29 mouse cellular contexts compared by ENCODE assay signal in genomic region chr10:120884220-120884619, GRCm38 (mm10). TPM values are rescaled to one million over a fixed set of nuclear protein-coding genes. Genes with fewer than 3 reads are reported as not detected.
DNase-seq lines count a peak whose midpoint lies in the region; ATAC-seq and TF ChIP-seq lines count a peak whose summit lies in the region.
"Had no signal": no experiment of that assay in that cellular context is flagged by ENCODE, and none has a peak within 500 bp of the region (broad histone marks: within the 10 kb centered on the region; RNA-seq: fewer than 3 reads in every experiment).

No protein-coding gene starts in this region.

- no peak overlapping the region for H3K9ac ChIP-seq in kidney, postnatal 0 days (ENCODE audit: low read depth, low read length)
- no peak overlapping the region for H3K9ac ChIP-seq in embryonic facial prominence, embryonic 12.5 days
- H3K9ac ChIP-seq: forebrain, embryonic 12.5 days; intestine, embryonic 15.5 days; limb, embryonic 12.5 days; liver, embryonic 15.5 days; lung, embryonic 14.5 days; midbrain, embryonic 13.5 days; neural tube, embryonic 15.5 days; stomach, embryonic 15.5 days had no signal

- H3K36me3 ChIP-seq in heart, embryonic 10.5 days, result peaks cover 19% of the 10 kb centered on the region
- H3K36me3 ChIP-seq in kidney, postnatal 0 days (ENCODE audit: insufficient read depth, low read length), result no peaks in the 10 kb centered on the region
- H3K36me3 ChIP-seq in embryonic facial prominence, embryonic 12.5 days, result no peaks in the 10 kb centered on the region
- H3K36me3 ChIP-seq: forebrain, embryonic 12.5 days; intestine, embryonic 15.5 days; liver, embryonic 15.5 days; midbrain, embryonic 13.5 days; neural tube, embryonic 15.5 days had no signal

- peak; percentile 49 for DNase-seq in adrenal gland, adult 2 months
- no peak for DNase-seq in adrenal gland, adult 8-10 months
- peak; percentile 59 for DNase-seq in heart, embryonic 10.5 days (ENCODE audit: low spot score)
- DNase-seq in heart, adult 8-10 months (ENCODE audit: low spot score), result no peak
- DNase-seq in kidney, postnatal 0 days (ENCODE audit: low spot score), result no peak
- DNase-seq in kidney, adult 11 months, result no peak
- no peak for DNase-seq in frontal cortex, postnatal 36 days (ENCODE audit: low spot score in 2 of 2)
- DNase-seq: cerebellum, adult 11 months; cerebellum, adult 9-10 months; cerebellum, postnatal 36 days; gastrocnemius, postnatal 36 days; kidney, adult 9 months; kidney, postnatal 25 days; lung, embryonic 14.5 days; lung, postnatal 14 days; right cerebral cortex, postnatal 14 days; thymus, adult 18-20 months; thymus, postnatal 25 days had no signal

- H3K9me3 ChIP-seq in heart, embryonic 10.5 days, result no peaks in the 10 kb centered on the region
- H3K9me3 ChIP-seq in kidney, postnatal 0 days (replicated peaks; ENCODE audit: low read length), result no peaks in the 10 kb centered on the region
- H3K9me3 ChIP-seq in embryonic facial prominence, embryonic 12.5 days, result no peaks in the 10 kb centered on the region
- H3K9me3 ChIP-seq: forebrain, embryonic 12.5 days; intestine, embryonic 15.5 days; limb, embryonic 12.5 days; liver, embryonic 15.5 days; midbrain, embryonic 13.5 days; neural tube, embryonic 15.5 days; stomach, embryonic 15.5 days had no signal

- H3K27me3 ChIP-seq in heart, embryonic 10.5 days (ENCODE audit: insufficient read depth, poor library complexity, severe bottlenecking), result no peaks in the 10 kb centered on the region
- no peaks in the 10 kb centered on the region for H3K27me3 ChIP-seq in kidney, postnatal 0 days (ENCODE audit: insufficient read depth, low read length)
- no peaks in the 10 kb centered on the region for H3K27me3 ChIP-seq in embryonic facial prominence, embryonic 12.5 days
- H3K27me3 ChIP-seq: intestine, embryonic 15.5 days; limb, embryonic 12.5 days; midbrain, embryonic 13.5 days; neural tube, embryonic 15.5 days; Patski; stomach, embryonic 15.5 days had no signal

- WGBS in heart, embryonic 10.5 days, result 76% methylated on average over 14 of the region's 14 CpGs
- WGBS in kidney, postnatal 0 days, result 91% methylated on average over 14 of the region's 14 CpGs
- 89% methylated on average over 14 of the region's 14 CpGs for WGBS in embryonic facial prominence, embryonic 12.5 days

- peaks cover 29% of the 10 kb centered on the region for H3K4me1 ChIP-seq in heart, embryonic 10.5 days
- H3K4me1 ChIP-seq in kidney, postnatal 0 days (replicated peaks; ENCODE audit: insufficient read depth, low read length), result 0 out of 2 replicates have a peak, but pooled peaks cover 9% of the 10 kb centered on the region
- H3K4me1 ChIP-seq in embryonic facial prominence, embryonic 12.5 days, result peaks cover 7% of the 10 kb centered on the region

- no peak overlapping the region for H3K4me2 ChIP-seq in kidney, postnatal 0 days (ENCODE audit: low read length)
- no peak overlapping the region for H3K4me2 ChIP-seq in embryonic facial prominence, embryonic 12.5 days (replicated peaks)
- H3K4me2 ChIP-seq: forebrain, embryonic 12.5 days; intestine, embryonic 15.5 days; liver, embryonic 15.5 days; lung, embryonic 14.5 days; stomach, embryonic 15.5 days had no signal

- 0 out of 2 replicates have a peak, but pooled peaks have one; percentile 17 for ATAC-seq in kidney, postnatal 0 days (replicated peaks; ENCODE audit: low FRiP score, low read depth)
- 0 out of 2 replicates have a peak, but pooled peaks have one; percentile 10 for ATAC-seq in embryonic facial prominence, embryonic 12.5 days (ENCODE audit: insufficient number of reproducible peaks, insufficient read depth, low FRiP score, low TSS enrichment)
- ATAC-seq: hindbrain, postnatal 0 days; intestine, embryonic 15.5 days; midbrain, embryonic 13.5 days; Patski had no signal

- no peak for TF ChIP-seq CTCF in kidney, postnatal 0 days (IDR thresholded peaks at IDR 0.05; ENCODE audit: low read depth)

- H3K27ac ChIP-seq in heart, embryonic 10.5 days, result no peak overlapping the region
- no peak overlapping the region for H3K27ac ChIP-seq in kidney, postnatal 0 days
- no peak overlapping the region for H3K27ac ChIP-seq in embryonic facial prominence, embryonic 12.5 days
- H3K27ac ChIP-seq: forebrain, embryonic 12.5 days; hindbrain, postnatal 0 days; intestine, embryonic 15.5 days; limb, embryonic 12.5 days; liver, embryonic 15.5 days; midbrain, embryonic 13.5 days; neural tube, embryonic 15.5 days; stomach, embryonic 15.5 days had no signal

- no peak overlapping the region for H3K4me3 ChIP-seq in heart, embryonic 10.5 days
- H3K4me3 ChIP-seq in kidney, postnatal 0 days (replicated peaks; ENCODE audit: low read depth, low read length), result no peak overlapping the region
- no peak overlapping the region for H3K4me3 ChIP-seq in embryonic facial prominence, embryonic 12.5 days
- H3K4me3 ChIP-seq: erythroblast, embryonic 14.5 days; forebrain, embryonic 12.5 days; intestine, embryonic 15.5 days; limb, embryonic 12.5 days; liver, embryonic 15.5 days; midbrain, embryonic 13.5 days; neural tube, embryonic 15.5 days; stomach, embryonic 15.5 days had no signal

RNA-seq across cellular contexts. Expression of gene Msrb3, which starts 14.7 kb away (rescaled TPM):
- 10 to 100 TPM; 37.9 to 71.3 TPM for total RNA-seq in adrenal gland, adult 2 months (2021)
- polyA plus RNA-seq in adrenal gland, adult 2 months (2012; rRNA removed), result 38.5 and 39.2 TPM in 2 replicates
- total RNA-seq in adrenal gland, adult 8-10 months (2022), result 10 to 100 TPM; 50.2 to 86.6 (median 67.3) TPM
- 15.4 and 20.6 TPM in 2 replicates for polyA plus RNA-seq in heart, embryonic 10.5 days (2016; fragmentation: Nextera tagmentation; extraction: Ambion mirVana)
- total RNA-seq in heart, adult 8-10 months (2022), result 100 to 1,000 TPM in 2 of 4 experiments, 10 to 100 TPM in 2; 84.9 to 110 (median 102) TPM
- polyA plus RNA-seq in kidney, postnatal 0 days (2015; fragmentation: Nextera tagmentation; extraction: Ambion mirVana), result 9.9 and 13.2 TPM in 2 replicates
- 9.2 and 10.3 TPM in 2 replicates for polyA plus RNA-seq in embryonic facial prominence, embryonic 12.5 days (2016; fragmentation: Nextera tagmentation; extraction: Ambion mirVana)
- polyA plus RNA-seq: erythroblast, embryonic 14.5 days had no signal

Comparison
In these comparisons a context has a peak if more than half of its experiments do, and no peak if none do; other contexts are left out.
1. DNase-seq: peak in adrenal gland, adult 2 months (single experiment) and heart, embryonic 10.5 days (single experiment); none in adrenal gland, adult 8-10 months (single experiment), heart, adult 8-10 months (single experiment), kidney, postnatal 0 days (single experiment), kidney, adult 11 months (single experiment) and frontal cortex, postnatal 36 days (0 of 2).